Comparison of ENCODE assay signal across 34 mouse cellular contexts in the genomic region with DNA sequence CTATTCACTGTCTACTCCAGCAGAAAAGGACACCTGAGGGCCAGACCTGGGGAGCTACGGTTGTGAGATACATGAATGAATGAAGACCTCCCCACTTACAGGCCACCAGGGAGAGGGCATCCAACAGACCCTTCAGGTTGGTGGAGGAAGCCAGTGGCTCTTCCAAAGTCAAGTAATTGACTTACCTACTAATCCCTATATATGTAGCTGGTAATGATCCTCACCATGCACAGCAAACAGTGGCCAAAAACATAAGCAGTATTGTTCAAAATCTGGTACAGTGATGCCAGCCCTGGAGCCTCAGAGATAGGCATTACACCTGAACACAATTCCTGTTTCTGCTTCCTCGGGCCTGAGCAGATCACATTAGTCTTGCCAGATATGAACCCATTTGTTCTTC.
"Had no signal": no experiment of that assay in that cellular context is flagged by ENCODE, and none has a peak within 500 bp of the region (broad histone marks: within the 10 kb centered on the region; RNA-seq: fewer than 3 reads in every experiment).

No protein-coding gene starts in this region.

- H3K4me1 ChIP-seq: heart, embryonic 10.5 days; heart, embryonic 15.5 days; intestine, embryonic 15.5 days; kidney, embryonic 15.5 days had no signal

- ATAC-seq: hindbrain, embryonic 16.5 days; inflammation-experienced regulatory T-cells, adult 6 months; intestine, embryonic 15.5 days; intestine, embryonic 16.5 days; intestine, postnatal 0 days had no signal

- H3K4me3 ChIP-seq: heart, embryonic 10.5 days; heart, embryonic 12.5 days; heart, embryonic 13.5 days; heart, embryonic 15.5 days; hindbrain, embryonic 10.5 days; hindbrain, embryonic 12.5 days; hindbrain, embryonic 13.5 days; hindbrain, embryonic 15.5 days; intestine, embryonic 15.5 days; kidney, embryonic 15.5 days; layer of hippocampus, adult 2 months had no signal

- H3K9me3 ChIP-seq: heart, embryonic 10.5 days; heart, embryonic 12.5 days; heart, embryonic 13.5 days; heart, embryonic 15.5 days; hindbrain, embryonic 10.5 days; hindbrain, embryonic 12.5 days; hindbrain, embryonic 13.5 days; hindbrain, embryonic 15.5 days; intestine, embryonic 15.5 days; kidney, embryonic 15.5 days had no signal

- H3K27me3 ChIP-seq: heart, embryonic 15.5 days; hindbrain, embryonic 12.5 days; hindbrain, embryonic 13.5 days; hindbrain, embryonic 15.5 days; intestine, embryonic 15.5 days; kidney, embryonic 15.5 days had no signal

- H3K27ac ChIP-seq: heart, embryonic 10.5 days; heart, embryonic 13.5 days; heart, embryonic 15.5 days; hindbrain, embryonic 10.5 days; hindbrain, embryonic 12.5 days; hindbrain, embryonic 13.5 days; hindbrain, embryonic 14.5 days; hindbrain, embryonic 15.5 days; intestine, embryonic 15.5 days; kidney, embryonic 15.5 days; kidney, postnatal 0 days; layer of hippocampus, adult 2 months had no signal

- H3K4me2 ChIP-seq: heart, embryonic 11.5 days; heart, embryonic 12.5 days; heart, embryonic 13.5 days; heart, embryonic 15.5 days; hindbrain, embryonic 12.5 days; hindbrain, embryonic 13.5 days; hindbrain, embryonic 14.5 days; hindbrain, embryonic 15.5 days; intestine, embryonic 15.5 days; kidney, embryonic 15.5 days had no signal

- H3K36me3 ChIP-seq: heart, embryonic 10.5 days; heart, embryonic 12.5 days; heart, embryonic 13.5 days; heart, embryonic 15.5 days; hindbrain, embryonic 10.5 days; hindbrain, embryonic 12.5 days; hindbrain, embryonic 13.5 days; hindbrain, embryonic 15.5 days; intestine, embryonic 15.5 days; kidney, embryonic 15.5 days had no signal

- DNase-seq: heart, postnatal 10 days; heart, postnatal 14 days; heart, postnatal 36 days; heart, postnatal 4 days; kidney, adult 11 months; kidney, adult 18-20 months; kidney, adult 2 months; kidney, adult 8-10 months; kidney, adult 9 months; kidney, postnatal 10 days; kidney, postnatal 14 days; kidney, postnatal 25 days; kidney, postnatal 36 days; kidney, postnatal 4 days; layer of hippocampus, adult 9-11 months; layer of hippocampus, postnatal 36 days had no signal

- H3K9ac ChIP-seq: heart, embryonic 12.5 days; heart, embryonic 13.5 days; heart, embryonic 15.5 days; hindbrain, embryonic 12.5 days; hindbrain, embryonic 13.5 days; hindbrain, embryonic 14.5 days; hindbrain, embryonic 15.5 days; intestine, embryonic 15.5 days; kidney, embryonic 15.5 days had no signal
